Mouse (Mus musculus): ENCODE data around the gene Ube2h.

The Ube2h gene

DNA sequence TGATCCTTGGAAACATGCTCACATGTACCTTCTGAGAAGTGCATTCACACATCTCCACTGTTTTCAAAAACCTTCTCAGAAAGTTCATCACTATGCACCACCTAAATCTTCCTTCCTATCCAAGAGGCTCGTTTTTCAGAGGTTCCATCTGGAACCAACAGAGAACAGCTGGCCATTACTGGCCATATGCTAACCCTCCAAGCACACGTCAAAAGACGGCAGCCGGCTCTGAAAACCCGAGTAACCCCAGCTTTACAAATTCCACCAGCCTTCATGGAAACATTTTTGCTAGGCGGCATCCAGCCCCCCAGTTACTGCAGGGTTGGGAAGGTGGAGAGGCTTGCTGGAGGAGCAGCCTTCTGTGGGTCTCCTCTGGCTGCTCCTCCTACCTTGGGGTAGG is 122.3 kb downstream of the Ube2h start:
- DNase-seq = peak; percentile 70

DNA sequence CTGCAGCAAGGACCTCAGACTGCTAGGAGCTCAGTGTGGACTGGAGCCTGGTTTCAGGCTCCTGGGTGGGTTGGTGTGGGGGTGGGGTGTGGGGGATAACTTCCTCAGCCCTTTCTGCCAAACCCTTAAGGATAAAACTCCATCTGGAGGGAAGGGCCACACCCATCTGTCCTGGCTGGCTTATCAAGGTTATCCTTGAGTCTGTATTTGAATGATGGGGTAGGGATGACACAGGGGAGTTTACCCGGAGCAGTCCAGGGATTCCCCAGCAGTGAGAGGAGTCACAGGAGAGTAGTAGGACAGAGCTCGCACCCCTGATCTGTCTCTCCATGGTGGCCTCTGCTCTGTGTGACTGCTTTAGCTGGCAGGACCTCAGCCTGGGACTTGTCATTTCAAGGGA is 124.0 kb downstream of the Ube2h start:
- no peak for DNase-seq

DNA sequence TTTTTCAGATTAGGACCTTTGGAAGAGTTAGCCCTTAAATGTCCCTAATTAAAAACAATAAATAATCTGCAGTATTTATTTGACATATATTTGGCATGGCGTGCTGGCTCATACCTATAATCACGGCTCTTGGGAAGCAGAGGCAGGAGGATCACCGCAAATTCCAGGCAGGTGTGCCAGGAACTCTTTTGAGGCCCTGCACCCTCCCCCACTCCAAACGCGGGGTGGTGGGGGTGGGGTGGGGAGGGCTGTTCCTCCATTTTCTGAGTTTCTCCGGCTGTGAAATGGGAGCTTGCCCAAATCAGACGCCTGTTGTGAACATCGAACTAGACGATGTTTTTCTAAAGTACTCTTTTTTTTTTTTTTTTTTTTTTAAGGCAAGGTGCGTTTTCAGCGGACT is 125.3 kb downstream of the Ube2h start:
- no peak for DNase-seq

DNA sequence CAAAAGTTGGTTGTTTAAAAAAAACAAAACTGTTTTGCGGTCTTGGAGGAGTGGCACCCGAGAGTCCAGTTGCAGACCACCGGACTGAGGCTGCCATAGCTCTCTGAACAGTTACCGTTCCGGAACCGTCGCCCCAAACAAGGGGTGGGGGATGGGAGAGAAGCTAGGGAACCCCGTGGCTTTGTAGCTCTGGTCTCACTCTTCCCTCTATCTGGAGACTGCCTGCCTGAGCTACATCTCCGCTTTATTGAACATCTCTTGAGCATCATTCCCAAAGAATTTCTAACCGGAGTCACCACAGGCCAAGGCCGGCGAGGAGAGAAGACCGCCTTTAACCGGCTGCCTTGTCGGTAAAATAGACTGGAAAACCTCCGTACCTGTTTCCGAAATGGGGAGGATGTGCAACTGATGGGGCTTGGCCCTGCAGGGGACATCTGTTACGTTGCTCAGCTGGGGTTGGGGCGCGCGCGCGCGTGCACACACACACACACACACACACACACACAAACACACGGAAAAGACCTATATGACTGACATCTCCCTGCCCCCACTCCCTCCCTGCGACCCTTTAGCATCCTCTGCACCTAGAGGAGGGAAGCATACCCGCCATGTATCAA is 126.2 kb downstream of the Ube2h start:
- DNase-seq = peak; percentile 86

DNA sequence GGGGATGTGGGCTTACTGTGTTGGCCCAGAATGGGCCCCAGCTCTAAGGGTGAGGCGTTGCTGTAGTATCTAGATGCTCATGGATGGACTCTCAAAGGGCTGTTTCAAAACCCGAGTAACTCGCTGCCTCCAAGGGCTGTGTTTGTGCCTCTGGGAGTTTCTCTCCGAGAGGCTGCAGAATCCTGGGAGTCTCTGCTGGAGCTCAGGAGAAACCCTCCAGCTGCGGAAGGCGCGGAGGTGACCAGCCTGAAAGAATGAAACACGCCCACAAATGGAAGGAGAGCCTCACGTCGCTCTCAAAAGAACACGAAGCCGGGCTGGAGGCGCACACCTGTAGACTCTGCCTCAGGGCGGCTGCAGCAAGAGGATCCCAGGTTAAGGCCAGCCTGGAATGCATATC is 127.0 kb downstream of the Ube2h start:
- DNase-seq = peak; percentile 81

DNA sequence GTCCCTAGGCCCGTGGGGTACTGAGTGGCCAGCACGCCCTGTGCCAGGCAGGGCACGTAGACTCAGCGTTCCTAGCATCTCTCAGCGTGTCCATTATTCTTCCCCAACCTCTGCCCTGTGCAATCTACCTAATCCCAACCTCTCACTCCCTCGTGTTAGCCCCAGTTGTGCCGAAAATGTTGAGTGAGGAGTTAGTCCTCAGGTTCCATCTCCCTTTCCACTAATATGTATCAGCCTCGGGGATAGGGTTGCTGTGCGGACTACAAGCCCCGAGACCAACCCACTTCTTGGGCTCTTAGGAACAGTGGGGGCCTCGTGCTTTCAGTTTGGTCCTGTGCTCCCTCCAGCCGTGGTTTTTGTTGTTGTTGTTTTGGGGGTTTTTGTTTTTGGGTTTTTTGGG is 127.8 kb downstream of the Ube2h start:
- DNase-seq = no peak

DNA sequence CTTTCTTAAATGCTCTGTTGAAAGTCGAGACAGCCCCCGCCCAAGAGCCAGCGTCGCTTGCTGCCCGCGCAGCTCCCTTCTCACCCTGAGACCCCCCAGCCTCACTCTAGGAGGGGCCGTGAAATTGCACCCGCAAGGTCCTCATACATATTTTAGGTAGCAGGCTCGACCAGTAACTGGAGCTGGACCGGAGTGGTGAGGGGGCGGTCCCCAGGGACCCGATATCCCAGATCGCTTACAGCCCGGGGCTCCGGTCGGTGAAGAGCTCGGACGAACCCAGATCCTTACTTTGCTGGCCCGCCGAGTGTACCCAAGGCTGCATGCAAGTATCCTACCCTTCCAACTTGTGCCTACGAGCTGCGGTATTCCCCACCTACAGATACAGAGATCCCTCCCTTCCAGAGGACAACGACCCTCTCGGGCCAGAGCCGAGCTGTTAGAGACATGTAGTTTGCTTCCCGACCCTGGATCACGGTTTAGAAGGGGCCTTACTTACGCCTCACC is 128.4 kb downstream of the Ube2h start:
- DNase-seq = no peak

DNA sequence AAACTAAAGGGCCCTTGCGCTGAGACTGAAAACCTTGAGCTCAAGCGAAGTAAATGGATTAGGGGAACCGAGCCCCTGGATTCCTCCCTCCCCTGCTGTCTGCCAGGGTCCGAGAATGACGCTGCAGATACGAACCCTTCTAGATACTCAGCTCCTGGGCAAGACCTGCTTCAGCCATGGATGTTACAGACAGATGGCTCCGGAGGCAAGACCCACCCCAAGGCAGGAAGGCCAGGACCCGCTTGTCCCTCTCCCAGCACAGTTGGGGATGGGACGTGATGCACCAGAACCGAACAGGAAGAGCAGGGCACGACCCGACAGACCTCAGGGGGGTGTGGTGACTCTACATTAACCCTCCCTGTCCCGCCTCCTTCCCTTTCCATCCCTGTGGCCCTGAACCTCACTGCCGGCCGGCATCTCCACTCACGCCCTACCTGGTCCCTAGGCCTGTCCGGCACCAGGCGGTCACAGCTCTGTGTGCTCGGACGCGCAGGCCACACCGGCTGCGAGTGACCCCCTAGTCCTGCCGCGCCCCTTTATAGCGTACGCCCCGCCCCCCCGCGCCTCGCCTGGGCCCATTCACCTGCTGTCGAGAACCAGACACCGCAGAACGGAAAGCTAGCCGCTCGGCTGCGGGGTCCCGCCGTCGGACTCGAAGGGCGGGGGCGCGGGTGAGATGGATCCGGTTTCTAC is 129.0 kb downstream of the Ube2h start:
- DNase-seq = no peak

DNA sequence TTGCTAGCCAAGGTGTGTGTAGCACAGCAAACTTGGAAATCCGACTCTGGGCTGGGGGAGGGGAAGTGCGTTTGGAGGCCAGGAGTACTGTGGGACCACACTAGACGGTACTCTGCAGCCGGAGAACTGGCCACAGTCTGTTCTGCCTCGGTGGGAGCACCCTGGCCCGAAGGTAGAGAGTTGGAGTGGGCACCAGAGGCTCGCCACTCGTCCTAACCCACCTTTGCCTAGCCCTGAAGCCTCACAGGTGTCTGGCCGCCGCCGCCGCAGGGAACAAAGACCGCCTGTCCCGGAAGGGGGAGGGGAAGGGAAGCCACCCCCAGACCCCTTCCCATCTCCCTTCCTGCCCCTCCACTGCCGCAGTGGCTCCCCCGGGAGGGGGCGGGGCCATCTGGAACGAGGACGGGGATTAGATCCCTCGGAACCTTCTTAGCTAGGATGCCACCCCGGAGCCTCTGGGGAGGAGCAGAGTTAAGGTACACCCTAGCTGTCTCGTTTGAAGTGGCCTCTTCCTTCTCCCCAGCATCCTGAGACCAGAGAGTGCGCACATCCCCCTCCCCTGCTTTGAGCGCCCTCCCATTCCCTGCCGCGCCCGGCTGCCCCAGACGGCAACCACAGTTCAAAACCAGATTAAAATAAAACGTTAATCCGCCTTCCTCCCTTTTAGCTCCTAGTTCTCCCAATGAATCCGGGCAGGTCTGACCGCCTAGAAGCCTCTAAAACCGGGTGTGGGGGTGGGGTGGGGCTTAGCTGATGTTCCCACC is 129.7 kb downstream of the Ube2h start:
- DNase-seq = no peak

DNA sequence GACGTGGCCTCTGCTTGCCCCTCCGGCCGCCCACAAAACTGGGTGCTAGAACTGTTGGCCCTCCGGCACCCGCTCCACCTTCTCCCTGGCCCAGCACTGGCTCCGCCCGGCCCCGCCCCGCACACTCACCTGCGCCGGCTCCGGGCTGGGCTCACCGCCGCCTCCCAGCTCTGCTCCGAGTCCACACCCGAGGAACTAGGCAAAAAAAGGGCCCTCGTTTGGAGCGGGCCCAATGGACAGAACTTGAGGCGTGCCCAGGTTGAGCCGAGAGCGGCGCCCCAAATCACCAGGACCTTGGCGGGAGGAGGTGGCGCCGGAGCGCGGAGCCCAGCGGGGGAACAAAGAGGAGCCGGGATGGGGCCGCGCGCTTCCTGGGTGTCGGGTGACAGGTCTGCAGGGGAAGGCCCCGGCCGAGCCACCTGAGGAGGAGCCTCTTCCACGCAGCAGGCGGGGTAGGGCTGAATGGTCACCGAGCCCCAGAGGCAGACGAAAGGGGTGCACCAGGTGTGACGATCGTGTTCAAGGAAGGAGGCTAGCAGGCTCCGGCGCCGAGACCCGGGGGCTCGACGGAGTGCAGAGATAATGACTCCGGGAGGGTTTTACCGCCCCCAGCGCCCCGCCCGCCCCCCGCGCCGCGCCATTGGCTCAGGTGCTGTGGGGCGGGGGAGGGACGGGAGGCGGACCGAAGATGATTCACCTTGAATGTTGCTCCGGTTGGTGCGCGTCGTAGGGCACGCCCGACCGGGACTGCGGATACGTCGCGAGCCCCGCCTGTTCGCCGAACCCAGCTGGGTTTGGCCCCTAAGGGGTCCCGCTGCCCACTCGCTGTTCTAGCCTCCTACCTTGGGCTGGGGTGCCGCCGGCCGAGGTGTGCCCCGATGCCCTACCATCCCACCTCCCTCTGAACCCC is 130.5 kb downstream of the Ube2h start:
- no peak for DNase-seq

DNA sequence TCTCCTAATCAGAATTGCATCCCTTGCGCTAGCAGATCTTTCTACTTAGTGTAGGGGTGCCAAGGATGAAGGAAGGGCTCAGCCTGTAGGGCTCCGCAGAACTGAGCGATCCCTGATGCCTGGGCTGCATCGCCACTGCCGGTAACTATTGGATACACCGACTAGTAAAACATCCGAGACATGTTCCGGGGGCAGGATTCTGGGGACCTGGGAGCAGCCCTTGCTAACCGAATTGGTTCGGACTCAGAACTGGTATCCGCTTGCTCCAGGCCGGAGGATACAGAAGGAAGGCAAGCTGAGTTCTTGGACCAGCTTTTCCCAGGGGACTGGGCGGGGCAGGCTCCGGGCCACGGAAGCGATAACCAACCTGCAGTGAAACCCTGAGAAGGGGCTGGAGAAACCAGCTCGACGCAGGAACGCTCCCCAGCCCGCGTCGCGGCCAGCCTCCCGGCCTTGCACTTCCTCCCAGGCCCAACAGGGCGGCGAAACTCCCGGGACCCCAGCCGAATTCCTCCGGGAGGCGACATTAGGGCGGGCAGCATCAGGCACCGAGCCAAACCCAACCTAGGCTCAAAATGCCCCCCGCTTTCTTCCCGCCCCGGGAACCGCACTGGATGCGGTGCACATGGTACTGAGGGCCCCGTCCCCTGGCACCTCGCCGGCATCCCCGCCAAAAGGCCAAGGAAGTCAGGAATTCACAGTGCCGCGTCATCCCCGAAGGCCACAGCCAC is 131.4 kb downstream of the Ube2h start:
- peak; percentile 90 for DNase-seq

DNA sequence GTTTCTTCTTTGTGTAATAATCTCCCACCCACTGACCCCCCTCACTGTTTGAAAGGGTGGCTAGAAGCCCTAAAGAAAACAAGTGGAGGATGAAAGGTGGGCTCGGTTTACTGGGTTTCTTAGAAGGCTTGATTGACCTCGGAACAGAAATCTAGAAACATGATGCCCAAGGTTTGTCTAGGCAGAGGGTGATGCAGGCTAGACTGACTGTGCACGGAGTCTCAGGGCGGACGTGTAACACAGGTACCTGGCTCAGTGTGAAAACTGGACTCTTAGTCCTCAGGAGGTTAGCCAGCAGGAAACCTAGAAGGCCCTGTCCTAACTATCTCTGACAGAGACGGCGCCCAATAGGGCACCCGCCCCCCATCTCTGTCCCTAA is 131.9 kb downstream of the Ube2h start:
- no peak for DNase-seq

DNA sequence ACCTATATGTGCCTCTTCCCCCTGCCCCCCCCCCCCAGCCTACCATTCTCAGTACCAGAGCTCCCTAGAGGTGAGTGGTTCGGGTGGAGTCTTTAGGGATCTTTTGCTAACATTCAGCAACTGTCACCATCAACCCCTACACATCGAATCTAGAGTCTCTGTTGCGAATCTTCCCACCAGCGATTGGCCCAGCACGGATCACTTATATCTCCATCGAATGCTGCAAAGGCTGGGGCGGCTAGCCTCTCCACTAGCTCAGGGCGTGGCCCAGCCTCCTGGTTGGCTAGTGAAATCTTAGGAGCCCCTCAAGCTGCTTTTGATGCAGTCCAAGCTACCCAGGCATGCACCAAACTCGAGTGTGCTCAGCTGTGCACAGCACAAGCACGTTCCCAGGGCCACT is 132.4 kb downstream of the Ube2h start:
- DNase-seq = no peak

DNA sequence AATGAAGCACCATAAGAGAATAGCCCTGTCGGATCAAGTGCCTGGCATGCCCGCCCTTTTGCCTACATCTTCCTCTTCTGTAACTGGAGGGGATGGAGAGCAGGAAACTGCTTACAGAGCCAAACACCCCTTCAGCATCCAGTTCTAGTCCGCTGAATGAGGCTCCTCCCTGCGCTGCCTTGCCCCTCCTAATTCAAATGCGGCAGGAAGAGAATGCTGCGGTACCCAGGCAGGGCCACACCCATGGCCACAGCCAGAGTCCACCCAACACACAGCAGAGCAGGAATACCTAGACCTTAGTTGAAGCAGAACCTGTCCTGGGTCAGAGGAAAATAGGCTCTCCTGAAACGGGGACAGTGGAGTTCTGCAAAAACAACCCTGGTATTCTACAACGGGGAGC is 133.1 kb downstream of the Ube2h start:
- no peak for DNase-seq

DNA sequence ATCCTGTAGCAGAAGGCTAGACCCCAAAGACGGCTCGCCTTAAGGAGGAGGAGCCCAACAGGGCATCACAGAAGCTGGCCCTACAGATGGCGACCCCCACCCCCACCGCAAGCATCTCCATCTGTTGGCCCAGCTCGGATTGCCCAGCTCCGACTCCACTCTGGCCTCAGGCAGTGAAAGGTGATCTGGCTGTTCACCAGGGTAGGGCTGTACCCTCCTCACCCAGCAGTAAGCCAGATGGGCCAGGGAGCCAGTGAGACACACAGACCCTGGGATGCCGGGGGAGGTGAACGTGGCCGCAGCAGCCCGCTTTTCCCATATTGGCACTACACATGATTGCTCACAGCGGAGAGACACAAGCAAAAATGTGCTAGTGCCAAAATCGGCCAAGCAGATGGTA is 135.2 kb downstream of the Ube2h start:
- DNase-seq = no peak

DNA sequence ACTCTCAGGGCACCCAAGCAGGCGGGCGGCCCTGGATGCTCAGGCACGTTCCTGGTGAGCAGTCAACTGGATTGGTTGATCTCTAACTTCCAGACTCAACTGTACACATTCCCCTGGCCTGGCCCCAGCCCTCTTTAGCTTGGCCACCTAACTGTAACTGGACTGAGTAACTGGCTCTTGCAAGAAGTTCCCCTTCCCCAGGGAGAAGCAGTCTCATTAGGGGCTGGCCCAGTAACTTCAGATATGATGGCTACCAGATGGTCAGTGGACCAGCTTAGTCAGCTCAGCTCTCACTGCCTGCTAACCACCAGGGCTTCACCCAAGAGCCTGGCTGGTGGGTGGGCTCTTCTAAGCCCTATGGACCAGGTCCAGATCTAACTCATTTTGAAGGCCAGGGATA is 136.1 kb downstream of the Ube2h start:
- DNase-seq = peak; percentile 95

DNA sequence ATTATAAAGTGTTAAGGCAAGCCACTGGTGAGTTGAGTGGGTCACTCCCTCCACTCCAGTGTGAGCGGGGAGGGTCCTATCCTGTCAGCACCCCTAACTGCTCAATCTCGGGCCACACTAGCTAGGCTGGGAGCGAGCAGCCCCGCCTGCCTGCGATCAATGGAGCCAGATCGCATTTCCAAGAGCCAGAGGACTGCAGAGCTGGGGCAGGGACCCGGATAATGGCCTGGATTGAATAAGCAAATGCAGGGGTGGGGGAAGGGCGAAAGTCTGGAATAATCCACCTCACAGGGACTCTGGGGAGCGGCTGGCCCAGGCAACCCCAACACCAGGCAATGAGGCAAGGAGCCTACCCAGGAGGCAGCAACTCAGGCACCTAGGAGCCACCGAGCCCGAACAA is 137.1 kb downstream of the Ube2h start:
- DNase-seq = no peak

DNA sequence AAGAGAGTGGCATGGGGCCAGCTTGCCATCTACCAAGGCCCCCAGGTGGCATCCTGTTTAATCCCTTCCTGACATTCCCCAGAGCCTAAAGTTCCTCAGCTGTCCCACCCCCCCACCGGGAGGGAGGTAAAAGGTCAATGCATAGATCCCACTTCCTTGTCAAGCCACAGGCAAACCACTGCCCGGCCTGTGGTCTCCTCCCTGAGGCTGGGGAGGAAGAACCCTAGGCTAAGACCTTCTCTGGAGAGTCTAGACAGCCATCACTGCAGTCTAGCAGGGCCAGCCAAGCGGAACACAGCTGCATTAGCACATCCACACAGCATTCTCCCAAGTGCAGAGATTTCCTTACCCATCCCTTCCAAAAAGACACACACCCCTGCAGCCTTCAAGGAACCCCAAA is 138.0 kb downstream of the Ube2h start:
- peak; percentile 85 for DNase-seq

DNA sequence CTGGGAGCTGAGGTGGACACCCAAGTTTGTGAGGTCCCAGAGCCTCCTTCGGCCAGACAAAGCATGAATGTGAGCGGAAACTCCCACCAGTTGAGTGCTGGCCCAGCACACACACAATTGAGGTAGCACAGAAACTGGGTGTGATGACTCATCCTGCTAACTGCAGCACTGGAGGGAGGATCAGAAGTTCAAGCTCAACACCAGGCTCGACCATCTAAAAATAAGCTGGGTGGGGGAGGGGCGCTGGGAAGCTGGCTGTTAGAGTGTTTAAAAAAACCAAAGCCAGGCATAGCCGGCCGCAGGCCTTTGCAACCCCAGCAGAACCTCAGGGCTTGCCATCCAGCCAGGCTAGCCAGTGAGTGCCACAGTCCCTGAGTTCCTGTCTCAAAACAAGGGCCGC is 142.2 kb downstream of the Ube2h start:
- DNase-seq = no peak

DNA sequence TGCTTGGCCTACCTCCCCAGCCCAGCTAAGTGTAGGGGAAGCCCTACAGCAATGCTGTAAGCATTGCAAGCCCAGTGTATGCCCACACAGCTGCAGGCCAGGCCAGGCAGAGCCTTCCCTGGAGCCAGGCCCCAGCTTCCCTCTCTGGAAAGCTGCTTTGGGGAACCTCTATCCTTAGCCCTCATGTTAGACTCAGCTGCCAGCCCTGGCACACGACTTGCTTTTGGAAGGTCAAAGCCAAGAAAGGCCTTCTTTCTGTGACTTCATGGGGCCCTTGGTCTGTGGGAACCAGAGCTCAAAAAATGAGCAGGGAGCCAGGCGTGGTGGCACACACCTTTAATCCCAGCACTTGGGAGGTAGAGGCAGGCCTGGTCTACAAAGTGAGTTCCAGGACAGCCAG is 142.7 kb downstream of the Ube2h start:
- DNase-seq = no peak

Data from heart, adult 11 months (tissue).